Mouse (Mus musculus) spleen, adult 2 months (tissue): Measurements from ENCODE around the gene Clec4n.

Experiments
- CTCF ChIP-seq: fragments of 200-500 bp; IDR thresholded peaks from 2 replicates; pipeline ENCODE4 v1.5.1; 2011; ENCODE audit warnings: mild to moderate bottlenecking, inconsistent platforms; ENCODE audit not compliant: insufficient read depth, insufficient read length, insufficient replicate concordance; ENCODE audit errors: extremely low read depth
- POLR2A ChIP-seq: fragments of 200-500 bp; IDR thresholded peaks from 2 replicates; pipeline ENCODE4 v1.6.1; 2011; ENCODE audit warnings: low read depth, low read length, inconsistent platforms

DNA sequence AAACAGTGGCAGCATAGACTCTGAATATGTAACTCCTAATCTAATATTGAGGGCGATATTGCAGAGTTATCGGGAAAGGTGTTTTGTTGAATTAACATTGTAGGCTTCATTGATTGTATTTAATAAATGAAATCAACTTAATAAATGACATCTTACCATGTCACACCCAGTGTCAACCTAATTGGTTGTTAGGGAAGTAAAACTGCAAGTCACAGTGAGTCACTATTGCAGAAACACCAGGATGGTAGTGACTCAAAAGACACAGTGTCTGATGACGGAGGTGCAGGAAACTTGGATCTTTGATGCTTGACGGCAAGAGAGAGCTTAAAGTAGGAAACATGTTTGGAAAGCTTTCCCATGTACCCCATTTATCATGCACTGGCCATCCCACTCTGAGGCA lies 36.2 kb downstream of the Clec4n start:
- TF ChIP-seq POLR2A (no peak), CTCF (no peak)
